Mouse (Mus musculus): ENCODE data around the gene Disp1. TPM values are rescaled to one million over a fixed set of nuclear protein-coding genes. Genes with fewer than 3 reads are reported as not detected.
A peak's percentile ranks its signal among the peaks of the same experiment; 100 is the strongest.

Disp1 gene
- polyA plus RNA-seq, 1 experiment from 2014 or later: 10.8 TPM

DNA sequence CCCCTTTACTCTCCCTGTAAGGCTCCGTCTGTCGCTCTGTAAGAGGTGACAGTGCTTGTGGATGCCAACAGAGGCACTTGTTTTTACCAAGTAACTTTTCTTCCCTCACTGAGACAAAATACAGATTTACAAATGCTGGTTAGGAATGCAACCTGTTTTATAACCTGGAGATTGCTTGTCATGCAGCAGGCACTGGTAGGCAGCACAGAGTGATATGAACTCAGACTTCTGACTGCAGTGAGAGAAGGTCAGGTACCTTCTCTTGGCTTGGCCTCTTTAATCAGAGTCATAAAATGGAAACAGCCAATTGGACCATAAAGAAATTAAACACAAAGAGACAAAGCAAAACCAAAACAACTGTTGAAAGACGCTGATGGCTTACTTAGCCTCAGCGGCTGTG, 83.2 kb downstream of the Disp1 start:
- Histone ChIP-seq H3K27me3 (ENCODE audit: insufficient read depth, poor library complexity, severe bottlenecking) (no peaks in the 10 kb centered on the region), H3K36me3 (peaks cover 6% of the 10 kb centered on the region), H3K4me1 (peaks cover 67% of the 10 kb centered on the region), H3K27ac (no peak overlapping the region), H3K9me3 (no peaks in the 10 kb centered on the region), H3K4me3 (no peak overlapping the region)
- 62% methylated on average over 4 of the region's 4 CpGs for WGBS
- no peak for DNase-seq (ENCODE audit: low spot score)

DNA sequence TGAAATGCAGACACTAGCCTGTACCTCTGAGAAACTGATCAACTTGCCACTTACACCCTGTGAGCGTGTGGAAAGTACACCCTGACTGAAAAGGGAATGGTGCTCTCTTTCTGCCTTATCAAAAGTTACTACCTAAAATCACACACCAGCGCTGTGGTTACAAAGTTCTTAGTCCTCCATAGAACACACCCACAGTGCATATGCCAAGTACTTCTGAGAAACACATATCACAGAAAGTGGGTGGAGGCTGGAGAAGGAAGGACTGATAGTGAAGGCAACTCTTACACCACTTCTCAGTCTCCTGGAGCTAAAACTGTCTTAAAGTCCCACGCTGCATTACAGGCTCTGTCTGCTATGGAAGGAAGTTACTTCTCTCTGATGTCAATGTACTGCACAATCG, 86.9 kb downstream of the Disp1 start:
- H3K36me3 ChIP-seq: peaks cover 6% of the 10 kb centered on the region
- 62% methylated on average over 4 of the region's 4 CpGs for WGBS
- H3K9me3 ChIP-seq: no peaks in the 10 kb centered on the region
- no peak overlapping the region for H3K27ac ChIP-seq
- DNase-seq (ENCODE audit: low spot score): no peak
- H3K4me3 ChIP-seq: no peak overlapping the region
- H3K4me1 ChIP-seq: peaks cover 43% of the 10 kb centered on the region
- H3K27me3 ChIP-seq (ENCODE audit: insufficient read depth, poor library complexity, severe bottlenecking): no peaks in the 10 kb centered on the region

DNA sequence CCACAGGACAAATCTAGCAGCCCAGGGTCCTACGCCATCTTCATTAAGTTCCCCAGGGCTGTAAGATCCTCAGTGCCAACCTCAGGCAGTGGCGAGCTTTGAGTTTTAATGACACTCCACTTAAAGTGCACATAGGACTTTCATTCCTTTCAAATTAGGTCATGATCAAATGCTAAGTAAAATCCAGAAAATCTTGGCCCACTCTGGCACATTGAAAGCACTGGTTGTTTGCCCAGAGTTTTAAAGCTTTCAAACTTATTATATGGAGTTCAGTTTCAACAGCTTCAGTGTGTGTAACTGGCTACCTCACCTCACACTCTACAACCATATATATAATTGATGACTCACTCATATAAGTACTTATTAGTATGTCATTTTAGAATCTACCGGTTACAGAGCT, 87.9 kb downstream of the Disp1 start:
- no peak for DNase-seq (ENCODE audit: low spot score)
- Histone ChIP-seq H3K4me1 (peaks cover 38% of the 10 kb centered on the region), H3K27ac (no peak overlapping the region), H3K9me3 (no peaks in the 10 kb centered on the region), H3K27me3 (ENCODE audit: insufficient read depth, poor library complexity, severe bottlenecking) (no peaks in the 10 kb centered on the region), H3K36me3 (peaks cover 6% of the 10 kb centered on the region), H3K4me3 (no peak overlapping the region)
- 81% methylated on average over 3 of the region's 3 CpGs for WGBS

DNA sequence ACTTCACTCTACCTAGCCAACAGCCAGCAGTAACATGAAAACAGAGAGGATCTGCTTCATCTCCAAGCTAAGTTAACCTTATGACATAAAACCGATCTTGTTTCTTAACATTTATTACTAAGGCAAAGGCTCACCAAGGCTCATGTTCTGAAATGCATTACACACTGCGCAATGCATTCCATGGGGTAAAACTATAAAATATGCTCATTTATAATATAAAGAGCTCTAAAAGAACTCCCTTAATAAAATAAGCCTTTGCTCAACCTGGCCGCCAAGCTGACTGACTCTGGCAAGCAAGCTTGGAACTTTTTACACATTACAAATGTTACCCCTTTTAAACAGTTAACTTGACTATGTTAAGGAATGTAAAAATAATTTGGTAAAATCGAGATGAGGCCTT, 94.1 kb downstream of the Disp1 start:
- Histone ChIP-seq H3K9me3 (no peaks in the 10 kb centered on the region), H3K4me3 (no peak overlapping the region), H3K4me1 (peaks cover 14% of the 10 kb centered on the region; the same call in 1 of the 2 replicates), H3K27me3 (ENCODE audit: insufficient read depth, poor library complexity, severe bottlenecking) (no peaks in the 10 kb centered on the region), H3K27ac (no peak overlapping the region), H3K36me3 (0 out of 2 replicates have a peak, but pooled peaks cover 2% of the 10 kb centered on the region)
- no peak for DNase-seq (ENCODE audit: low spot score)
- 86% methylated on average over 4 of the region's 4 CpGs for WGBS

DNA sequence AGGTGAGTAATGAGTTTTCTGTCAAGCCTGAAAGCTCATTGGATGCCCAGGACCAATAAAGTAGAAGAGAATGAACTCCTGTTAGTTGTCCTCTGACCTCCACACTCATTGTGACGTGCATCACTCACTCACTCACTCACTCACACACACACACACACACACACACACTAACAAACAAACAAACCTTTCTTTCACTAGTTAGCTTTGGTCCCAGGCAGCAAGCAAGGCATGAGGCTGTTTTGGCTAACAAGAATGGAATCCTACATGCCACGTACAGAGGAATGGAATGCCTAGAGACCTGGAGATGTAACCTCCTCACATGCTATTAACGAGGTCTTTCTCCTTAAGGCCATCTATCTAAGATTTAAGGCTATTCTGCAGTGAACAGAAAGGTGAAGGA, 97.6 kb downstream of the Disp1 start:
- H3K36me3 ChIP-seq: 0 out of 2 replicates have a peak, but pooled peaks cover 2% of the 10 kb centered on the region
- no peaks in the 10 kb centered on the region for H3K9me3 ChIP-seq
- no peak overlapping the region for H3K27ac ChIP-seq
- H3K4me1 ChIP-seq: peaks cover 17% of the 10 kb centered on the region
- DNase-seq (ENCODE audit: low spot score): no peak
- 58% methylated on average over 3 of the region's 3 CpGs for WGBS
- H3K27me3 ChIP-seq (ENCODE audit: insufficient read depth, poor library complexity, severe bottlenecking): no peaks in the 10 kb centered on the region
- H3K4me3 ChIP-seq: no peak overlapping the region

DNA sequence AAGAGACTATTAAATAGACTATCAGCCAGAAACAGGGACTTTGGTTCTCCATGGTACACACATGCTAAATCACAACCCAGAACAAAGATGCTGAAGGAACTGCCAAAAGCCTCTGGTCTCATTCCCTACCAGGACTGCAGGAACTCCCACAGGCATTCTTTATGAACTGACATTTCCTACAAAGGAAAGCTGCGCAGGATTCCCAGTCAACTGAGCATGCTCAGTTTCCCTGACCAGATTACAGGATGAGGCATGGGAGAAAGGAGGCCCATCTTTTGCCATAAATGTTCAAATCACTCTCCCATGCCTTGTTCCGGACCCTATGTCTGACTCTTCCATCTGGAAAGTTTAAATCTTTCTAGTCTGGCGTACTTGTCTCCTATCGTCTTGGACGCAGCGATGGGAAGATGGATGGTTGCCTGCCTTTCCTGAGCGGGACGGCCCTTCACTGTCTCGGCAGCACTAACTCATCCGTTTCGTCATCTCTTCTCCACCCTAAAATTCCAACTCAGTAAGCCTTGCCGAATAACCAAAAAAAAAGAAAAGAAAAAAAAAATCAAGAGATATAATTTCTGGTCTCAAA, 100.9 kb downstream of the Disp1 start:
- H3K36me3 ChIP-seq: 0 out of 2 replicates have a peak, but pooled peaks cover 2% of the 10 kb centered on the region
- DNase-seq (ENCODE audit: low spot score): no peak
- peaks cover 25% of the 10 kb centered on the region for H3K4me1 ChIP-seq
- H3K27ac ChIP-seq: no peak overlapping the region
- WGBS: 80% methylated on average over 12 of the region's 12 CpGs
- no peaks in the 10 kb centered on the region for H3K27me3 ChIP-seq (ENCODE audit: insufficient read depth, poor library complexity, severe bottlenecking)
- H3K4me3 ChIP-seq: no peak overlapping the region
- H3K9me3 ChIP-seq: no peaks in the 10 kb centered on the region

DNA sequence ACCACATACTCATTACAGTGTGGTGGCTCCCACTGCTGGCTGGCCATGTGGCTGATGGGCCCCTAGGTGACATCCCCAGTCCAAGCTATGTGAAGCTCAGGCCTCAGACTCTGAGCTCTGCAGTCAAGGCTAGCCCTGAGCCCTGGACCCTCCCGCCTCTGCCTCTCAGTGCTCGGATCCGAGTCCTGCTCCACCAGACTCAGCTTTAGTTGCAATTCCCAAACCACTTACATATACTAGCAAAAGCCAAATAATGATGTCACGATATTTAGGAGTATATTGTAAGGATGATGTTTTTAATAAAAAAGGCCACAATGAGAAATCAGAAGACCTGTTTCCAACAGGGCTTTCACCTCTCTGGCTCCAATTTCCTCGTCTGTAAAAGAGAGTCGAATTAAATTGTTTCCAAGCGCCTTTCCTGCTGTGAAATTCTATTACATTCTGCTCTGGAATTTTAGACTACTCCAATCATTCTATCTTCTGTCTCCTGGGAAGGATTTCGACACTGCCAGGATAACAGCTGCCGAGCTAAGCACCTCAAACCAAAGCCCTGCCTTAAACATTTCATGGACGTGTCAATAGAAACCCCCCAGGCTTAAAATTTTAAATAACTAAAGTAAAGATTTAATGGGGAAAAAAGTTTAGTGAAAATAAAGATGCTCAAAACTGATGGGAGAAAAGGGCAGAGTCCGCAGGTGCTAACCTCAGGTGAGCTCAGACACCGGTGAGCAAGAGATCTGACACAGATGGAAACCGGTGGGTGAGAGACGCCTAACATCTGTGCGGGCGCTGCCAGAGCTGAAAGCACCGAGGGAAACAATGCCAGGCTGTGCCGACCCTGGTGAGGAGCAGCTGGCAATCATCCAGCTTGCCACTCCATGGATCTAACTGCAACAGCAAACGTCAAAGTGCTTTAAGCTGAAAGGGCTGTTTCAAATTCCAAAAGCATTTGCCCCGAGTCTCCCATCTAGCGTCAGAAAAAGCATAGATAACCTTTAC, 103.2 kb downstream of the Disp1 start:
- H3K4me3 ChIP-seq: no peak overlapping the region

DNA sequence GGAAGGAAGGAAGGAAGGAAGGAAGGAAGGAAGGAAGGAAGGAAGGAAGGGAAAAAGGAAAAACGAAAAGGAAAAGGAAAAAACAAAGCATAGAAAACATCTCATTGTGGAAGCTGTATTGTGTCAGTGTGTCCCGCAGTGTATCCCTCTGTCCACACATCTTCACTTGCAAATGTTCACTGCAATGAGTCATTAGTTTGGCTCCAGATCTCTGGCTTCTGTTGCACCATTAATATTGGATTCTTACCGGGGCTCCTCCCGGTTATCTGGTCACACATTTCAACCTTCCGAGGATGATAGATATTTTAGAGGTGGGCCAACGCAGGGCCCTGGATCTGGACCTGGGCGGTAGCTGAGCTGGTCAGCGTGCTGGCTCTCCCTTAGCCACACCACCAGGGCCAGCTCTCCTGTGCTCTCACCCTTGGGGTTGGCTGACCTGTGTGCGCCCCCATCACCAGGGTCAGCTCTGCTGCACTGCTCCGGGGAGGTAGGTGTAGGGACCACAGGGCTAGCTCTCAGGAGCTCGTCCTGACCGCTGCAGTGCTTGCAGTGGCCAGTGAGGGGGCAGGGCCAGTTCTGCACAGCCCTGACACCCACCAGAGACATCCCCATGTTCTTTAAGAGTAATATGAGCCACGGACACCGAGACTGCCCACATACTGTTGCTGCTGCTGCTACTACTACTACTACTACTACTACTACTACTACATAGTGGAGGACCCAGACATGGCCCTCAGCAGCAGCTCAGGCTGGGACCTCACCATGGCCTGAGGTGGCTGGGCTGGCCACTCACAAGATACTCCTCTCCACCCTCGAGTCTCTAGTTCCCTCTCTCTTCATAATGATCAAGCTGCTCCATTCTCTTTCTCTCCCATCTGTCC, 104.1 kb downstream of the Disp1 start:
- no peak for DNase-seq (ENCODE audit: low spot score)

More for the DNA sequence above, 103.2 kb downstream of the Disp1 start:
- peaks cover 36% of the 10 kb centered on the region for H3K4me1 ChIP-seq
- DNase-seq (ENCODE audit: low spot score): no peak
- H3K27ac ChIP-seq: 0 out of 2 replicates have a peak overlapping the region, but pooled peaks have one; percentile 44
- WGBS: 77% methylated on average over 21 of the region's 21 CpGs
- H3K36me3 ChIP-seq: no peaks in the 10 kb centered on the region
- H3K27me3 ChIP-seq (ENCODE audit: insufficient read depth, poor library complexity, severe bottlenecking): no peaks in the 10 kb centered on the region
- no peaks in the 10 kb centered on the region for H3K9me3 ChIP-seq

DNA sequence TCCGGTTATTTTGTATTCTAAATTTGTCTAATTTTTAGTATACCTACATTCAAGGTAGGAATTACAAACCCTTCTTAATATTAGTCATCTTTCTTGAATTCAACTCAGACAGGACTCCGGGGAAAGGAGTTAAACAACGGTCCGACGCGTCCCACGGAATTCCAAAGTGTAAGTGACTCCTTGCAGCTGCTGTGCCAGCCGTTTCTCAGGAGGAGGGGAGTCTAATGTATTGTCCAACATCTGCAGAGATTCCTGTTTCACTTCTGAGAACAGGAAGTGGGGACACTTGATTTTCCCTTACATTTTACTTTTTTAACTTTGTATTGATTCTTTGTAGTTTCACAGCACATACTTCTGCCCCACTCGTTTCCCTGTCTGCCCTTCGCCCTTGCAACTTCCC, 104.9 kb downstream of the Disp1 start:
- Histone ChIP-seq H3K9me3 (no peaks in the 10 kb centered on the region), H3K36me3 (no peaks in the 10 kb centered on the region), H3K4me1 (peaks cover 47% of the 10 kb centered on the region), H3K27ac (no peak overlapping the region), H3K4me3 (no peak overlapping the region), H3K27me3 (ENCODE audit: insufficient read depth, poor library complexity, severe bottlenecking) (no peaks in the 10 kb centered on the region)
- no peak for DNase-seq (ENCODE audit: low spot score)
- WGBS: 65% methylated on average over 10 of the region's 10 CpGs

More for the DNA sequence above, 104.1 kb downstream of the Disp1 start:
- no peaks in the 10 kb centered on the region for H3K27me3 ChIP-seq (ENCODE audit: insufficient read depth, poor library complexity, severe bottlenecking)
- 69% methylated on average over 15 of the region's 15 CpGs for WGBS
- H3K36me3 ChIP-seq: no peaks in the 10 kb centered on the region
- H3K9me3 ChIP-seq: no peaks in the 10 kb centered on the region
- peaks cover 45% of the 10 kb centered on the region for H3K4me1 ChIP-seq
- no peak overlapping the region for H3K4me3 ChIP-seq
- H3K27ac ChIP-seq: peak overlapping the region; percentile 44

DNA sequence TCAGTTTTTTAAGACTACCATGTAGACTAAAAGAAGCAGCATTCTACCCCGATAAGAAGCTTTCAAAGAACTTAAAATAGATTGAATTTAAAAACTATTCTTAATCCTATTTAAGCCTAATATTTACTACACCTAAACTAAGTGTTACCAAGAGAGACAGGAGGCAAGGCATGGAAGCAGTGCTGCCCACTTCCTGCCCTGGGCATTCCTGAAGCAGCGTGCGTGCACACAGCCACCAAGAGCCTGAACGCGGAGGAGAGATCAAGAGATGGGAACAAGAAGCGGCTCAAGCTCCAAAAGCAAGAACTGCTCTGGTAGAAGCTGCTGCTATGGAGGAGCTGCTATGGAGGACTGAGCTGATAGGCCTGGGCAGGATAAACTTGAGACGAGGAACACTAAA, 106.2 kb downstream of the Disp1 start:
- no peak overlapping the region for H3K4me3 ChIP-seq
- H3K4me1 ChIP-seq: peaks cover 44% of the 10 kb centered on the region
- H3K27ac ChIP-seq: no peak overlapping the region
- H3K27me3 ChIP-seq (ENCODE audit: insufficient read depth, poor library complexity, severe bottlenecking): no peaks in the 10 kb centered on the region
- no peaks in the 10 kb centered on the region for H3K9me3 ChIP-seq
- no peaks in the 10 kb centered on the region for H3K36me3 ChIP-seq
- WGBS: 75% methylated on average over 7 of the region's 7 CpGs
- DNase-seq (ENCODE audit: low spot score): no peak

DNA sequence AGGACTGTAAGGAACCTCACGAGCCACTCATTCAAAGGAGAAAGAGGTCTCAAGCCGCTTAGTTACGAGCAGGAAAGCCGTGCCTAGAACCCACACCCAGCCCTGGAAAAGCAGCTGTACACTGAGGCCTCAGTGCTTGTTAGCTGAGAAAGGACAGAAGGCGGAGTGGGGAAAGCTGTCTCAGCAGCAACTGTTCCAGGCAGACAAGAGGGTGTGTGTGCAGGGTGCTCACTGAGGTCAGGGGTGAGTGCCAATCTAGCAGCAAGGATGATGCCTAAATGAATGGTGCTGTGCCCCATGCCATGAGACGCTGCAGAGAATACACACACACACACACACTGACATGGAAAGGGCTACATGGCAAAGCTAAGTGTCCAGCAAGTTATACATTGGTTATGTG, 106.8 kb downstream of the Disp1 start:
- no peak overlapping the region for H3K27ac ChIP-seq
- peaks cover 44% of the 10 kb centered on the region for H3K4me1 ChIP-seq
- DNase-seq (ENCODE audit: low spot score): no peak
- H3K9me3 ChIP-seq: no peaks in the 10 kb centered on the region
- H3K27me3 ChIP-seq (ENCODE audit: insufficient read depth, poor library complexity, severe bottlenecking): no peaks in the 10 kb centered on the region
- whole genome bisulfite sequencing: 74% methylated on average over 6 of the region's 6 CpGs
- no peaks in the 10 kb centered on the region for H3K36me3 ChIP-seq
- H3K4me3 ChIP-seq: no peak overlapping the region

DNA sequence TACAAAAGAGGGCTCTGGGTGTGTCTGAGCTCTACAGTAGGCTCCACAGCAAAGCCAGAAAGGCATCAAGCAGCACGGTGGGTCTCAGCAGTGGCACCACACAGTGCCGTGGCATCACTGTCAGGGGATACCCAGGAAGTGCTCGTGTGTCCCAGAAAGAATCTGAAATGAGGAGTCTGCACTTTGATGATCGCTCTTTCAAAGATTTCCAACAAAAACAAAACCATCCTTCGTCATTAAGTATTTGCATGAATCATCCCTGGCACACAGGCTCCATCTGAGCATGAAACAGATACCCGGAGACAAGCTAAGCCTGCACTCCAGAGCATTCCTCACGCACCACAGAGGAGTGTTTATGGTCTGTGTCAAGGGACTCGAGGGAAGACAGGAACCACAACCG, 107.8 kb downstream of the Disp1 start:
- no peaks in the 10 kb centered on the region for H3K27me3 ChIP-seq (ENCODE audit: insufficient read depth, poor library complexity, severe bottlenecking)
- H3K36me3 ChIP-seq: no peaks in the 10 kb centered on the region
- H3K9me3 ChIP-seq: no peaks in the 10 kb centered on the region
- peaks cover 44% of the 10 kb centered on the region for H3K4me1 ChIP-seq
- H3K27ac ChIP-seq: peak overlapping the region; percentile 77
- 46% methylated on average over 9 of the region's 9 CpGs for WGBS
- no peak for DNase-seq (ENCODE audit: low spot score)
- H3K4me3 ChIP-seq: no peak overlapping the region
